Mouse (Mus musculus) olfactory bulb, adult 2 months (tissue): Measurements from ENCODE around the gene Zdhhc17.

Experiments
- CTCF ChIP-seq: fragments of 200-500 bp; IDR thresholded peaks from 2 replicates; pipeline ENCODE4 v1.5.1; 2012; ENCODE audit warnings: low read depth, mild to moderate bottlenecking, low read length, moderate library complexity; ENCODE audit not compliant: insufficient read depth
- POLR2A ChIP-seq: fragments of 200-500 bp; IDR thresholded peaks from 2 replicates; pipeline ENCODE4 v1.6.1; 2012; ENCODE audit warnings: mild to moderate bottlenecking, low read depth, low read length, moderate library complexity; ENCODE audit not compliant: insufficient read depth

- TF ChIP-seq POLR2A (no peak), CTCF (no peak)
Measured at GRCm38 (mm10) chr10:110962172-110962571, 47.8 kb downstream of the Zdhhc17 start.
